Mouse (Mus musculus): Measurements from ENCODE around the gene Gstm2.
"Not testable (repeated sequence)": the region's sequence is repeated elsewhere in the genome, so short reads cannot be mapped to it uniquely, and the experiment has no call there.

Gstm2 gene

DNA sequence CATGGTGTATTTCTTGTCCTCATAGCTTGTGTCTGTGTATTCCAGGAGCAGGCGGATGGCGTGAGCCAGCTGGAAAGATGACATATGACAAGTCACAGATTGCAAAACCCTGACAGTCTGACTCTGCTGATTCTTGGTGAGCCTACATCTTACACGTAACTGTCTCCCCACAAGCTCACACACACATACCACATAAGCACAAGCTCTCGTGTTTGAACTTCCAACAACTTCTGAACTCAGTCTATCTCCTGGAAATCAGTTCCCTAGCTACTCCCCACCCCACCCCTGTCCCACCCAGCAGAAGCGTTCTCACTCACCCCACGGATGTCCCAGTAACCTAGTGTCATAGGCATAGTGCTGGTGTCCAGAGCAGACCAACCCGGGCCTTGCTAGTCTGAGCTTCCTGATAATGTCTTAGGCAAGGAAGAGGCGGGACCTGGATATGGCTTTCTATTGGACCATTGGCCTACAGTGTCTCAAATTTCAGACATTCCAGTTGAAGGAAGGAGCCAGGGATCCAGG lies at the start of gene Gstm2:
TSS of gene Gstm2 (minus strand) at position 413 of the 522 bp plus-strand sequence.
- no peak for DNase-seq (ENCODE audit: low spot score in 2 of 2)

DNA sequence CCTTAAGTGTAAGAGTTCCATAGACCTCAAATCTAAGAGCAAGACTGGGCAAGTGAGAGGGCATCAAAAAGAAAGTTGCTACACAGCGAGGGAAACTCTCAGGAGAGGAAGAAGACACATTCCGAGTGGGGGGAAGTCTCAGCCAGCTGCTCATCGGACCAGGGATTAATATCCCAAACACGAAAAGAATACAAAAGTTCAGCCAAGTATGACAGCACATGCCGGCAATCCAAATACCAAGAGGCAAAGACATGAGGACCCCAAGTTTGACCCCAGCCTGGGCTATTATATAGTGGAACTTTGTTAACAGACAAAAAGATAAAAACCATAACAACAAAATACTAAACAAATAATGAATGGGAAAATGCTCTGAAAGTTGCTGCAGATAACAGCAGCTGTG lies 46.9 kb upstream of the Gstm2 start:
- no peak for DNase-seq (ENCODE audit: low spot score in 2 of 2)

DNA sequence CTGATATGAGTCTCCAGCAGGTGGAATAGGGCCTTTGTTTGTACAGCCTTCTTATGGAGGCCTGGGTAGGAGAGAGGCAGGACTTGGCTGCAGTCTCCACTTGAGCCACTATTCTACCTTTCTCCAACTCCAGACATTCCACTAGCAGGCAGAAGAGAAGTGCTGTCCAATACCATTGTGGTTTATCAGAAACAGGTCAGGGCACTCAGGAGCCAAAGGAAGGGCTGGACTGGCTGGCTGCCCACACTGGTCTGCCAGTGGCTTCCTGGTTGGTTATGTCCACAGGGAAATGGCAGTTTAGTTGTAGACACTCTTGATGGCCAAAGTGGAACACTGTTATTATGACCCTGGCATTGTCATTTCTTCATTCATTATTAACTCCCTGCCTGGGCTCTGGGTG lies 45.9 kb upstream of the Gstm2 start:
- no peak for DNase-seq (ENCODE audit: low spot score in 2 of 2)

GRCm38 (mm10) chr3:108028641-108029365 lies 42.5 kb upstream of the Gstm2 start:
- no peak for DNase-seq (ENCODE audit: low spot score in 2 of 2)

GRCm38 (mm10) chr3:108026597-108026996 lies 40.3 kb upstream of the Gstm2 start:
- no peak for DNase-seq (ENCODE audit: low spot score in 2 of 2)

DNA sequence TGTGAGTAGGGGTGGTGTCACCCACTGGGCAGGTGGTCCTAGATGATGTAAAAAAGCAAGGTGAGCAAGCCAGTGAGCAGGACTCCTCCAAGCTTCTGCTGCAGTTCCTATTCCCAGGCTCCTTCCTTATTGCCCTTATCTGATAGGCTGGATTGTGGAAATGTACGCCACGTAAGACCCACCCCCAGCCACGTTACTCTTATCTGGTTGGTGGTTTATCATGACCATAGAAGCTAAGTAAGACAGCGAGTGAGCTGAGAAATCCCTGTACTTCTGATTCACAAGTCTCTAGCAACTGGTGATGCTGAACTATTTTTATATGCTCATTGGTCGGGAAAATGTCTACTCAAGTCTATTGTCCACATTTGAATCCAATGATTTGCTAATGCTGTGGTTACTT lies 39.8 kb upstream of the Gstm2 start:
- DNase-seq (ENCODE audit: low spot score in 2 of 2): no peak

- no peak for DNase-seq (ENCODE audit: low spot score in 2 of 2)
These were observed 39.1 kb upstream of the Gstm2 start for GRCm38 (mm10) chr3:108025318-108025717.

- no peak for DNase-seq (ENCODE audit: low spot score in 2 of 2)
These were observed 36.4 kb upstream of the Gstm2 start for GRCm38 (mm10) chr3:108022650-108023049.

DNA sequence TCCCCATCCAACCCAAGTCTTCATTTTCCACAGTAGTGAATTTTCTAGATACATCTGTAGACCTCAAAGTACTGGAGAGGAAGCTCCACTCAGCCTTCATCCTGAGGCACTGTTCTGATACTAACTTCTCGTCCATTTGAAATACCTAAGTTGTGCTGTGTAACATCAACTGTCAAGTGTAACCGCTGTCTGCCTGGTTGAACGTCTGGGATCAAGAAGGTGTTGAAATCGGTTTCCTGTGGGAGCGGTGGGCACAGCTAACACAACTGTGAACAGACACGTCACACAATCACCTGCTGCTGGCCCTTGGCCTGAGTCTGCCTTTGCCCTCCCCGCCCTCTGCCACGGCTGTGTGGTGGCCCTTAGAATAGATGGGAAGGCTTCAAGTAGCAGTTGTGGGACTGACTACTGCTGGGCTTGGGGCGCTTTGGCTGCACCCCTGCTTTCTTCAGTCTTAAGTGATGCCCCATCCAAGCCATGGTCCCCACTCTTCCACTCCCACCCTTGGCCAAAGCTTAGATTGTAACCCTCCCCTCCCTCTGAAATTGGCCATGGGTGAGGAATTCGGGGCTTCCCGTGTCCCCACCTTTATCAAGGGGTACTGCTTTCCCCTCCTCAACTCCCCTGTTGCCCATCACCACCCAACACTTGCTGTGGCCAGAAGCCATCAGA lies 34.2 kb upstream of the Gstm2 start:
- peak; percentile 43 to 59 for DNase-seq (ENCODE audit: low spot score in 2 of 2)

GRCm38 (mm10) chr3:108019226-108019625 lies 33.0 kb upstream of the Gstm2 start:
- not testable (repeated sequence) for DNase-seq (ENCODE audit: low spot score in 2 of 2)

- DNase-seq (ENCODE audit: low spot score in 2 of 2): peak; percentile 68 to 79
These were observed 32.1 kb upstream of the Gstm2 start for GRCm38 (mm10) chr3:108018190-108018820.

GRCm38 (mm10) chr3:108017473-108018189 lies 31.4 kb upstream of the Gstm2 start, which contains the start of gene Gstm1:
Gene Gstm1 (minus strand): TSS chr3:108017973.
- DNase-seq (ENCODE audit: low spot score in 2 of 2): peak; percentile 77 to 81

- not testable (repeated sequence) for DNase-seq (ENCODE audit: low spot score in 2 of 2)
These were observed 30.2 kb upstream of the Gstm2 start for GRCm38 (mm10) chr3:108016468-108016867.

DNA sequence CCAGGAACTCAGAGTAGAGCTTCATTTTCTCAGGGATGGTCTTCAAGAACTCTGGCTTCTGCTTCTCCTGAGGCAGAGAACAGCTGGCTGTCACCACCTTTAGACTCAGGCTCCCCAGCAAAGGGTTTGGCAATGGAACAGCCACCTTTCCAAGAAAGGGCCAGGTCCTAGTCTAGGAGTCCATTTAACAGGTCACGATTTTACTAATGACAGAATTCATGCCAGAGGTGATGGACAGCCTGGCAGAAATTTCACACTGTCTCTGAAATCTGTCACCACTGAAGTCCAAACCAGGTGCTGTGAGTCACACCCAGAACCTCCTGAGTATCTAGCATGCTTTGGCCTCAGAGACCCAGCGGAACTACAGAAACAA lies 28.7 kb upstream of the Gstm2 start:
- DNase-seq (ENCODE audit: low spot score in 2 of 2): no peak

DNA sequence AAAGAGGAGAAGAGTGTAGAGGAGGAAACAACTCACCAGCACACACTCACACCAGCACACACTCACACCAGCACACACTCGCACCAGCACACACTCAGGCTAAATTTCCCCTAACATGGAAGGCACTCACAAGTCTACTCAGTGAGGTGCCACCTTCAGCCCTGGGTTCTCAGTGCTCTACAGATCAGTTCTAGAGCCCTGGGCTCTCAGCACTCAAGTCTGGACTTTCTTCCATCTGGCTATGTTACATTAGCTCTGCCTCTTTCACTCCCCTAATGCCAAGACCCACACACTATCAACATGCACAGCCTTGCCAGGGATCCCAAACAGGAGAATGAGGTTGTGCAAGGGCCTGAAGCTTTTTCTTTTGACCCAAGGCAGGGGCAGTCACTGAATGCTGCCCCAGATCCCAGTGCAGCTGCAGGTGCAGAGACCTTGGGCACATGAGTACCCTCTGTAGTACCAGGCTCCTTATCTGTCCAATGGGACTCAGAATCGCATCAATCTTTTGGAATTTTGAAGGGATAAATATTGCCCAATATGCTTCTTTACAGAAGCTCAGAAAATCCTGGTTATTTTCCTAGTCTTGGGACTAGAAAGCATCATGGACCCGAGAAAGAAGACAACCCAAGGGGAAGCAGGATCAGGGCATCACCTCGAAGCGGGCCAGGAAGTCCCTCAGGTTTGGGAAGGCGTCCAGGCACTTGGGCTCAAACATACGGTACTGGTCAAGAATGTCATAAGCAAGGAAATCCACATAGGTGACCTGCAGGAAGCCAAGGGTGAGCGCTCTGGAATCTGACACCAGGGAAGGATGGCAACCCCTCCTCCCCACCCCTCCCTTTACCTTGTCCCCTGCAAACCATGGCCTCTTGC lies 28.1 kb upstream of the Gstm2 start:
- DNase-seq (ENCODE audit: low spot score in 2 of 2): no peak

GRCm38 (mm10) chr3:108013331-108013871 lies 27.1 kb upstream of the Gstm2 start:
- no peak for DNase-seq (ENCODE audit: low spot score in 2 of 2)

DNA sequence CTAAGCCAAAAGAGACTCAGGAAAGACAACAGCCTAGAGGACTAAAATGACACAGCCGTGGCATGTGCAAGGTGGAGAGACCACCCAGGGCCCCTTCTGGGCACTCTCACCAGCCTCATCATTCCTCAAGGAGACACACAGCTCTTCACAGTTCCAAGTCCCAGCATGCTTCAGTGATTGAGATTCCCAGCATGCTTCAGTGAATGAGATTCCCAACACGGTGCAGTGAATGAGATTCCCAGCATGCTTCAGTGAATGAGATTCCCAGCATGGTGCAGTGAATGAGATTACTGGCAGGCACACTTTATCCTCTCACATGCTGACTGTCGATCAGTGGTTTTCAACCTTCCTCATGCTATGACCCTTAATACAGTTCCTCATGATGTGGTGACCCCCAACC lies 25.3 kb upstream of the Gstm2 start:
- no peak for DNase-seq (ENCODE audit: low spot score in 2 of 2)

GRCm38 (mm10) chr3:108010286-108010685 lies 24.0 kb upstream of the Gstm2 start:
- no peak for DNase-seq (ENCODE audit: low spot score in 2 of 2)

GRCm38 (mm10) chr3:108002021-108002420 lies 15.8 kb upstream of the Gstm2 start:
- DNase-seq (ENCODE audit: low spot score in 2 of 2): no peak

GRCm38 (mm10) chr3:107999491-107999890 lies 13.2 kb upstream of the Gstm2 start:
- DNase-seq (ENCODE audit: low spot score in 2 of 2): no peak

GRCm38 (mm10) chr3:107998591-107998990 lies 12.3 kb upstream of the Gstm2 start:
- no peak for DNase-seq (ENCODE audit: low spot score in 2 of 2)

Data from natural killer cell, adult 2 months (primary cell).